Mouse (Mus musculus): ENCODE results near the gene Elf2.

GRCm38 (mm10) chr3:51222834-51223460 is 117.5 kb downstream of the Elf2 start:
- no peak for TF ChIP-seq CTCF (IDR thresholded peaks at IDR 0.05; ENCODE audit: low read depth)
- no peak for TF ChIP-seq EP300 (IDR thresholded peaks at IDR 0.05; ENCODE audit: low read depth)
